Mouse (Mus musculus) stomach, embryonic 16.5 days (tissue): ENCODE data around the gene Rufy1. TPM values are rescaled to one million over a fixed set of nuclear protein-coding genes. Genes with fewer than 3 reads are reported as not detected.
"Not testable (repeated sequence)": the region's sequence is repeated elsewhere in the genome, so short reads cannot be mapped to it uniquely, and the experiment has no call there.

Experiments used
- ATAC-seq: fragments of 200-750 bp; cut with Nextera tagmentation; 2 replicates; pipeline ENCODE4 v1.8.0; 2017; ENCODE audit warnings: moderate number of reproducible peaks, moderate TSS enrichment; ENCODE audit not compliant: insufficient read depth, low FRiP score
- H3K27ac ChIP-seq: fragments of 300-500 bp; sonication (generic); 2 replicates; pipeline ENCODE4 v1.5.1; 2014; ENCODE audit warnings: low read length
- H3K27me3 ChIP-seq: fragments of 300-500 bp; sonication (generic); 2 replicates; pipeline ENCODE4 v1.6.1; 2014; ENCODE audit warnings: low read length, control low read depth, mixed read lengths; ENCODE audit not compliant: control insufficient read depth, insufficient read depth
- H3K36me3 ChIP-seq: fragments of 300-500 bp; sonication (generic); 2 replicates; pipeline ENCODE4 v1.6.1; 2014; ENCODE audit warnings: low read length; ENCODE audit not compliant: control insufficient read depth, insufficient read depth
- H3K4me1 ChIP-seq: fragments of 300-500 bp; sonication (generic); 2 replicates; pipeline ENCODE4 v1.6.1; 2014; ENCODE audit warnings: low read length, control low read depth, mixed read lengths; ENCODE audit not compliant: control insufficient read depth, insufficient read depth
- H3K4me2 ChIP-seq: fragments of 300-500 bp; sonication (generic); 2 replicates; pipeline ENCODE4 v1.6.1; 2014; ENCODE audit warnings: low read depth, low read length, mixed read lengths
- H3K4me3 ChIP-seq: fragments of 300-500 bp; sonication (generic); replicated peaks from 2 replicates; pipeline ENCODE4 v1.5.1; 2014; ENCODE audit warnings: mild to moderate bottlenecking, low read length
- H3K9ac ChIP-seq: fragments of 300-500 bp; sonication (generic); 2 replicates; pipeline ENCODE4 v1.6.1; 2014; ENCODE audit warnings: low read length
- H3K9me3 ChIP-seq: fragments of 300-500 bp; sonication (generic); replicated peaks from 2 replicates; pipeline ENCODE4 v1.6.1; 2016; ENCODE audit warnings: low read length, control low read depth; ENCODE audit not compliant: control insufficient read depth
- WGBS: fragments of 180-500 bp; shearing (Covaris S2); extraction: QIAGEN DNeasy Blood & Tissue Kit; methylation state at CpG from one replicate; pipeline ENCODE4 v1.1.7; 2014; 5-methylcytosine and 5-hydroxymethylcytosine counted together
- polyA plus RNA-seq: library from polyadenylated mRNA; unstranded; fragments of >200 nt; fragmentation: Nextera tagmentation; extraction: Ambion mirVana; gene quantifications from 2 replicates; pipeline ENCODE4 v1.2.1, GENCODE M21; 2015

The Rufy1 gene
- polyA plus RNA-seq, 1 experiment from 2014 or later: 19.5 TPM

- peak overlapping the region; percentile 86 for H3K4me2 ChIP-seq
- H3K9me3 ChIP-seq: no peaks in the 10 kb centered on the region
- no peak for ATAC-seq
- WGBS: 57% methylated on average over 4 of the region's 4 CpGs
- H3K4me1 ChIP-seq: peaks cover under 1% of the 10 kb centered on the region; the same call in 1 of the 2 replicates
- H3K36me3 ChIP-seq: no peaks in the 10 kb centered on the region
- peak overlapping the region; percentile 52; the same call in 1 of the 2 replicates for H3K4me3 ChIP-seq
- no peaks in the 10 kb centered on the region for H3K27me3 ChIP-seq
- no peak overlapping the region; the same call in 1 of the 2 replicates for H3K27ac ChIP-seq
- H3K9ac ChIP-seq: 0 out of 2 replicates have a peak overlapping the region, but pooled peaks have one; percentile 2
Measured at GRCm38 (mm10) chr11:50370969-50371368, 60.0 kb downstream of the Rufy1 start.

- H3K27ac ChIP-seq: no peak overlapping the region
- no peaks in the 10 kb centered on the region for H3K36me3 ChIP-seq
- no peak for ATAC-seq
- no peaks in the 10 kb centered on the region for H3K4me1 ChIP-seq
- H3K27me3 ChIP-seq: no peaks in the 10 kb centered on the region
- H3K4me2 ChIP-seq: no peak overlapping the region
- no peak overlapping the region for H3K9ac ChIP-seq
- no peaks in the 10 kb centered on the region for H3K9me3 ChIP-seq
- 73% methylated on average over 5 of the region's 5 CpGs for WGBS
- no peak overlapping the region for H3K4me3 ChIP-seq
Measured at GRCm38 (mm10) chr11:50369360-50369911, 61.5 kb downstream of the Rufy1 start.

DNA sequence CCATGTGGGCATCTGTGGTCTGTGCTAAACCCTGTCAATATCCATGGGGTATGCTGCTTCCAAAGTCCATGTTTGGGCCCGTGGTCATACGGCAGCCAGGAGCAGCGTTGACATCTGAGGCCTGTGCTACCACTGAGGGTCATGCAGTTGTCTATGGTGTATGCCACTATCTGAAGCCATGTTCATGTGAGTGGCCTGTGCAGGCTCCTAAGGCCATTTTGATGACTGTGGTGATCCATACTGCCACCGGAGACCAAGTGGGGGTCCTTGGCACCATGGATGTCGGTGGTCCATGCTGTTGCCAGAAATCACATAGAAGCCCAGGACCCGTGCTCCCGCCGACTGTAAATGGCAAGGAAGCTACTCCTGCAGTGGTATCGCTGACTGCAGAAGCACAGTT, 63.4 kb downstream of the Rufy1 start:
- WGBS: 92% methylated on average over 9 of the region's 9 CpGs
- H3K9me3 ChIP-seq: no peaks in the 10 kb centered on the region
- H3K4me2 ChIP-seq: no peak overlapping the region
- H3K4me1 ChIP-seq: no peaks in the 10 kb centered on the region
- no peak for ATAC-seq
- no peak overlapping the region for H3K4me3 ChIP-seq
- no peaks in the 10 kb centered on the region for H3K27me3 ChIP-seq
- H3K36me3 ChIP-seq: no peaks in the 10 kb centered on the region
- H3K9ac ChIP-seq: no peak overlapping the region
- no peak overlapping the region for H3K27ac ChIP-seq

DNA sequence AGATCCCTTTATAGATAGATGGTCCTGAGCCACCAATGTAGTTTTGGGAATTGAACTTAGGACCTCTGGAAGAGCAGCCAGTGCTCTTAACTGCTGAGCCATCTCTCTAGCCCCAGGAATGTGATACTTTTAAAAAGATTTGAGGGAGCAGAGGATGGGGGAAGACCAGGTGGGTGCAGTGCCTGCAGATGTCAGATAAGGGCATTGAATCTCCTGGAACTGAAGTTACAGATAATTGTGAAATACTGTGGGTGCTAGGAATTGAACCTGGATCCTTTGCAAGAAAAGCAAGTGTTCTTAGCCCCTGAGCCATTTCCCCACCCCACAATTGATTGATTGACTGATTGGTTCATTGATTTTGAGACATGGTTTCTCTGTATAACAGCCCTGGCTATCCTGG, 65.6 kb downstream of the Rufy1 start:
- no peak overlapping the region for H3K9ac ChIP-seq
- H3K4me3 ChIP-seq: no peak overlapping the region
- H3K27me3 ChIP-seq: no peaks in the 10 kb centered on the region
- no peaks in the 10 kb centered on the region for H3K9me3 ChIP-seq
- no peak overlapping the region for H3K27ac ChIP-seq
- no peaks in the 10 kb centered on the region for H3K36me3 ChIP-seq
- ATAC-seq: no peak
- H3K4me2 ChIP-seq: no peak overlapping the region
- no peaks in the 10 kb centered on the region for H3K4me1 ChIP-seq

DNA sequence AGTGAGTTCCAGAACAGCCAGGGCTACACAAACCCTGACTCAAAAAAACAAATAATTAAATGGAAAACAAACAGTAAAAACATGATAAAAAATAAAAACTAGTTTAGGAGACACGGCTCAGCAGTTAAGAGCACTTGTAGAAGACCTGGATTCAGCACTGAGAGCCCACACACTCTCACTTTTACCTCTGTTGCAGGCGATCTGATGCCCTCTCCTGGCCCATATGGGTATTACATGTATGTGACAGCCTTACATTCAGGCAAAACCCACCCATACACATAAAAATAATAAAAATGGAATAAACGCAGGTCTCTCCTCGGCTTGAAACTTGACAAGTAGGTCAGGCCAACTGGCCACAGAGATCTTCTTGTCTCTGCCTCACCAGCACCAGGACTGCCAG, 66.4 kb downstream of the Rufy1 start:
- Histone ChIP-seq H3K27ac (no peak overlapping the region), H3K27me3 (no peaks in the 10 kb centered on the region), H3K9ac (no peak overlapping the region), H3K9me3 (no peaks in the 10 kb centered on the region), H3K4me2 (no peak overlapping the region), H3K4me1 (no peaks in the 10 kb centered on the region), H3K36me3 (no peaks in the 10 kb centered on the region), H3K4me3 (no peak overlapping the region)
- peak; percentile 64; the same call in 1 of the 2 replicates for ATAC-seq
- whole genome bisulfite sequencing: 6% methylated on average over 4 of the region's 4 CpGs

- not testable (repeated sequence) for H3K4me1 ChIP-seq, H3K9me3 ChIP-seq, H3K27ac ChIP-seq, H3K36me3 ChIP-seq, ATAC-seq, H3K4me3 ChIP-seq, H3K4me2 ChIP-seq, H3K27me3 ChIP-seq, H3K9ac ChIP-seq
- WGBS: 69% methylated on average over 1 of the region's 1 CpGs
Measured at GRCm38 (mm10) chr11:50361282-50361681, 69.6 kb downstream of the Rufy1 start.

DNA sequence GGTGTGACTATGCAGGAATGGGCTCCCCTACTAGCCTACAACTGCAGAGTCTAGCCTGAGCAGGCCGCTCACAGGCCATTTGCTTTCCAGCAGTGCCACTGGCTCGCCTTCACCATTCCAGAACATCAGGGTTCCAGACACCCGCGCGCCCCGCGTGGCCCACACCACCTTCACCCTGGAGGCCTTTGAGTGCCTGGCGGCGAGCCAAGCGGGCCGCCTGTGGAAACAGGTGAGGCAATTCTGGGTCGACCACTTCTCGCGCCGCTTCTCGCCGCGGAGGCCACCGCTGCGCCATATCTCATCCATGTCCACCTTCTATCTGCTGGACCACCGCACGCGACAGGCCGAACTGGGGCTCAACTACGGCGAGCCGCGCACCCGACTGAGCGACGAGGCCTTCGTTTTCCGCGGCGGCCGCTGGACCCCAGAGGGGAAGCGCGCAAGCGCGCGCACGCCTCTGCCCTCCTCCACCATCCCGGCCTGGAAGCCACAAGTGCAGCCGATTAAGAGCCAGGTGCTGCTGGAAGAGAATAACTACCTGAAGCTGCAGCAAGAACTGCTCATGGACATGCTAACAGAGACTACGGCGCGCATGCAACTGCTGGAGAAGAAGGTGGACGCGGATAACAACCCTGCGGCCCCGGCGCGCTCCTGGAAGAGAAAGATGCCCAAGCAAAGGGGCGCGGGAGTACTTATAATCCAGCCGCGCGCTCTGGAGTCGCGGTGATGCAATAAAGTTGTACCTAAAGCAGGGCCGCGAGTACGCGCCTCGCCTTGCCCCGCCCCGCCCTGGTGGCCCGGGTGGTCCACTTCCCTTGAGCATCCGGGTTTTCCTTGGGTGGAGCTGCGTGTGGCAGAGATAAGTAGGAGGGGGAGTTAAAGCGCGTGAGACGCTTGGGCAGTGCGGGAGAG, 71.7 kb downstream of the Rufy1 start:
- WGBS: 2% methylated on average over 74 of the region's 74 CpGs
- peak overlapping the region; percentile 64 for H3K4me3 ChIP-seq
- H3K27me3 ChIP-seq: no peaks in the 10 kb centered on the region; the same call in 1 of the 2 replicates
- no peak overlapping the region for H3K27ac ChIP-seq
- ATAC-seq: peak; percentile 58; the same call in 1 of the 2 replicates
- H3K9me3 ChIP-seq: no peaks in the 10 kb centered on the region
- H3K4me2 ChIP-seq: peak overlapping the region; percentile 96
- H3K36me3 ChIP-seq: no peaks in the 10 kb centered on the region
- no peaks in the 10 kb centered on the region for H3K4me1 ChIP-seq
- peak overlapping the region; percentile 76 for H3K9ac ChIP-seq

DNA sequence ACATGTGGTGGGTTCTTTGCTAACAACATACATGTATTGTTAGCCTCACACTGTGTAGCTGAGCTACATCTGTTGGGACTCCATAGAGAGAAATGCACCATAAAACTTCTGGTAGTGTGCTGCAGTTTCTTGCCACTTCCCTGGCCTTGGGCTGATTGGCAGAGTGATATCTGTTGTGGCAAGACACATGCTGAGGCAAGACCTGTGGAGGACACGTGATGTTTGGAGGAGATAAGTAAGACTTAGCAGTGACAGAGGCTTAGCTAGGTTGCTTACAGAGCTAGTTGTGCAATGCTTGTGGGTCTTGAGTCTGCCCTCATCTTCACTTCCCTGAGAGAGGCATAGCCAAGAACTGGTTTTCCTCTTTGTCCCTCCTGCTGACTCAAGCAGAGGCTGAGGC, 75.5 kb downstream of the Rufy1 start:
- H3K36me3 ChIP-seq: no peaks in the 10 kb centered on the region
- no peak overlapping the region for H3K4me3 ChIP-seq
- no peaks in the 10 kb centered on the region for H3K9me3 ChIP-seq
- ATAC-seq: no peak
- H3K27ac ChIP-seq: no peak overlapping the region
- H3K9ac ChIP-seq: no peak overlapping the region
- H3K4me2 ChIP-seq: no peak overlapping the region
- 48% methylated on average over 1 of the region's 1 CpGs for WGBS
- H3K27me3 ChIP-seq: no peaks in the 10 kb centered on the region; the same call in 1 of the 2 replicates
- H3K4me1 ChIP-seq: no peaks in the 10 kb centered on the region

DNA sequence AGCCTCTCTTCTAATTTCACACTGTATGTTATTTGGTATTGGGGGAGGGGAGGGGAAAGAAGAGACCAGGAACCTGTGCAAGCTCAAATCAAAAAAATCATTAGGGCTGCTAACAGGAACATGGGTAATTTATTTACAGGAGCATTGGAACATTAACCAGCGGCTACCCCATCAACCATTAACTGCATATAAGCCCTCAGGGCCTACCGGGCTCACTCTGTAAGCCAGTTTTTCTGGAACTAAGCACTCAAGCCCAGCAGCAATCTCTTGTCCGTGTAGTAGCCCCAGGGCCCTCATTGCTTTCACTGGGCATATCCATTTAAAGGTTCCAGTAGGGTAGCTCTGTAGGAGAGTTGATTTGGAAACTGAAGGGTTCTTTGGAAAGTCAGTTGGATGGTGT, 76.1 kb downstream of the Rufy1 start:
- Histone ChIP-seq H3K36me3 (no peaks in the 10 kb centered on the region), H3K9me3 (no peaks in the 10 kb centered on the region), H3K4me1 (no peaks in the 10 kb centered on the region), H3K4me3 (no peak overlapping the region), H3K27me3 (no peaks in the 10 kb centered on the region; the same call in 1 of the 2 replicates), H3K9ac (no peak overlapping the region), H3K27ac (no peak overlapping the region), H3K4me2 (no peak overlapping the region)
- no peak for ATAC-seq
- WGBS: 59% methylated on average over 3 of the region's 3 CpGs
